Mouse (Mus musculus) lung, embryonic 16.5 days (tissue): ENCODE measurements at regions not wholly inside any gene's neighbourhood (a gene's known extent, or its start where the extent isn't known, plus 50 kb on each side); places are given as distances from the start of the nearest gene placed in this dataset.

ENCODE experiments used
- ATAC-seq: fragments of 200-750 bp; cut with Nextera tagmentation; 2 replicates; pipeline ENCODE4 v1.8.0; 2017; ENCODE audit warnings: low read depth, mild to moderate bottlenecking, moderate library complexity
- H3K27ac ChIP-seq: fragments of 300-500 bp; sonication (generic); 2 replicates; pipeline ENCODE4 v1.5.1; 2014; ENCODE audit warnings: mild to moderate bottlenecking, control low read depth, low read length
- H3K27me3 ChIP-seq: fragments of 300-500 bp; sonication (generic); 2 replicates; pipeline ENCODE4 v1.6.1; 2014; ENCODE audit warnings: low read depth, low read length, mixed read lengths; ENCODE audit not compliant: control insufficient read depth, insufficient read depth
- H3K36me3 ChIP-seq: fragments of 300-500 bp; sonication (generic); 2 replicates; pipeline ENCODE4 v1.6.1; 2014; ENCODE audit warnings: low read length; ENCODE audit not compliant: control insufficient read depth, insufficient read depth
- H3K4me1 ChIP-seq: fragments of 300-500 bp; sonication (generic); replicated peaks from 2 replicates; pipeline ENCODE4 v1.6.1; 2014; ENCODE audit warnings: low read length, mixed read lengths; ENCODE audit not compliant: control insufficient read depth, insufficient read depth
- H3K4me2 ChIP-seq: fragments of 300-500 bp; sonication (generic); 2 replicates; pipeline ENCODE4 v1.6.1; 2014; ENCODE audit warnings: low read depth, low read length, control low read depth
- H3K4me3 ChIP-seq: fragments of 300-500 bp; sonication (generic); 2 replicates; pipeline ENCODE4 v1.5.1; 2014; ENCODE audit warnings: mild to moderate bottlenecking, low read length, control low read depth
- H3K9ac ChIP-seq: fragments of 300-500 bp; sonication (generic); 2 replicates; pipeline ENCODE4 v1.6.1; 2014; ENCODE audit warnings: low read length, control low read depth
- H3K9me3 ChIP-seq: fragments of 300-500 bp; sonication (generic); 2 replicates; pipeline ENCODE4 v1.6.1; 2016; ENCODE audit warnings: low read length; ENCODE audit not compliant: control insufficient read depth
- WGBS: fragments of 180-500 bp; shearing (Covaris S2); extraction: QIAGEN DNeasy Blood & Tissue Kit; methylation state at CpG from one replicate; pipeline ENCODE4 v1.1.7; 2014; 5-methylcytosine and 5-hydroxymethylcytosine counted together

- WGBS: 62% methylated on average over 5 of the region's 5 CpGs
- peak; percentile 67; the same call in 1 of the 2 replicates for ATAC-seq
- no peaks in the 10 kb centered on the region for H3K9me3 ChIP-seq
Observed at GRCm38 (mm10) chr17:4417686-4418085, 576.4 kb upstream of the Arid1b start.

GRCm38 (mm10) chr17:4424451-4425168, 569.5 kb upstream of the Arid1b start:
- WGBS: 41% methylated on average over 6 of the region's 6 CpGs
- H3K36me3 ChIP-seq: no peaks in the 10 kb centered on the region
- no peak for ATAC-seq

More at GRCm38 (mm10) chr17:4417686-4418085, 576.4 kb upstream of the Arid1b start:
- Histone ChIP-seq H3K4me1 (0 out of 2 replicates have a peak, but pooled peaks cover 2% of the 10 kb centered on the region), H3K27me3 (no peaks in the 10 kb centered on the region), H3K9ac (no peak overlapping the region), H3K27ac (peak overlapping the region; percentile 55; the same call in 1 of the 2 replicates), H3K36me3 (no peaks in the 10 kb centered on the region), H3K4me3 (no peak overlapping the region), H3K4me2 (no peak overlapping the region)

GRCm38 (mm10) chr17:4425342-4425741, 568.8 kb upstream of the Arid1b start:
- H3K27ac ChIP-seq: no peak overlapping the region

More at GRCm38 (mm10) chr17:4424451-4425168, 569.5 kb upstream of the Arid1b start:
- Histone ChIP-seq H3K4me2 (no peak overlapping the region), H3K27ac (no peak overlapping the region), H3K27me3 (no peaks in the 10 kb centered on the region), H3K9ac (no peak overlapping the region), H3K4me3 (no peak overlapping the region), H3K9me3 (no peaks in the 10 kb centered on the region), H3K4me1 (no peaks in the 10 kb centered on the region)

GRCm38 (mm10) chr17:4429036-4429435, 565.1 kb upstream of the Arid1b start:
- Histone ChIP-seq H3K4me1 (no peaks in the 10 kb centered on the region), H3K4me3 (no peak overlapping the region), H3K9ac (no peak overlapping the region), H3K4me2 (no peak overlapping the region), H3K27ac (no peak overlapping the region), H3K36me3 (no peaks in the 10 kb centered on the region), H3K27me3 (no peaks in the 10 kb centered on the region), H3K9me3 (no peaks in the 10 kb centered on the region)
- ATAC-seq: no peak
- WGBS: 58% methylated on average over 2 of the region's 2 CpGs

More at GRCm38 (mm10) chr17:4425342-4425741, 568.8 kb upstream of the Arid1b start:
- ATAC-seq: peak; percentile 51; the same call in 1 of the 2 replicates
- Histone ChIP-seq H3K9ac (no peak overlapping the region), H3K9me3 (no peaks in the 10 kb centered on the region), H3K4me1 (no peaks in the 10 kb centered on the region), H3K4me3 (no peak overlapping the region), H3K4me2 (no peak overlapping the region), H3K36me3 (no peaks in the 10 kb centered on the region), H3K27me3 (no peaks in the 10 kb centered on the region)
- WGBS: 36% methylated on average over 2 of the region's 2 CpGs

- H3K4me3 ChIP-seq: no peak overlapping the region
- H3K27me3 ChIP-seq: no peaks in the 10 kb centered on the region
- 93% methylated on average over 1 of the region's 1 CpGs for WGBS
- H3K36me3 ChIP-seq: no peaks in the 10 kb centered on the region
- no peak overlapping the region for H3K4me2 ChIP-seq
- ATAC-seq: no peak
- no peaks in the 10 kb centered on the region for H3K9me3 ChIP-seq
- H3K27ac ChIP-seq: no peak overlapping the region
- H3K9ac ChIP-seq: no peak overlapping the region
- H3K4me1 ChIP-seq: no peaks in the 10 kb centered on the region
Observed at GRCm38 (mm10) chr17:4445606-4446005, 548.5 kb upstream of the Arid1b start.

- 79% methylated on average over 1 of the region's 1 CpGs for WGBS
- no peaks in the 10 kb centered on the region for H3K4me1 ChIP-seq
- H3K9ac ChIP-seq: no peak overlapping the region
- no peaks in the 10 kb centered on the region for H3K9me3 ChIP-seq
- H3K36me3 ChIP-seq: no peaks in the 10 kb centered on the region
- ATAC-seq: no peak
- H3K27ac ChIP-seq: no peak overlapping the region
- no peak overlapping the region for H3K4me2 ChIP-seq
- no peaks in the 10 kb centered on the region for H3K27me3 ChIP-seq
- H3K4me3 ChIP-seq: no peak overlapping the region
Observed at GRCm38 (mm10) chr17:4457491-4457890, 536.6 kb upstream of the Arid1b start.

GRCm38 (mm10) chr17:4461541-4461940, 532.6 kb upstream of the Arid1b start:
- Histone ChIP-seq H3K4me1 (no peaks in the 10 kb centered on the region; the same call in 1 of the 2 replicates), H3K9me3 (no peaks in the 10 kb centered on the region), H3K9ac (no peak overlapping the region), H3K4me3 (no peak overlapping the region), H3K27me3 (no peaks in the 10 kb centered on the region), H3K36me3 (no peaks in the 10 kb centered on the region), H3K27ac (no peak overlapping the region), H3K4me2 (no peak overlapping the region)
- 64% methylated on average over 2 of the region's 2 CpGs for WGBS
- no peak for ATAC-seq

GRCm38 (mm10) chr17:4464286-4464880, 529.7 kb upstream of the Arid1b start:
- no peak overlapping the region for H3K4me3 ChIP-seq
- no peaks in the 10 kb centered on the region for H3K27me3 ChIP-seq
- 40% methylated on average over 2 of the region's 2 CpGs for WGBS
- no peak overlapping the region for H3K4me2 ChIP-seq
- no peaks in the 10 kb centered on the region; the same call in 1 of the 2 replicates for H3K4me1 ChIP-seq
- ATAC-seq: peak; percentile 77
- H3K36me3 ChIP-seq: no peaks in the 10 kb centered on the region
- H3K9ac ChIP-seq: no peak overlapping the region
- no peaks in the 10 kb centered on the region for H3K9me3 ChIP-seq
- 0 out of 2 replicates have a peak overlapping the region, but pooled peaks have one; percentile 13 for H3K27ac ChIP-seq

GRCm38 (mm10) chr17:4465741-4466140, 528.4 kb upstream of the Arid1b start:
- H3K27me3 ChIP-seq: no peaks in the 10 kb centered on the region
- no peak overlapping the region for H3K9ac ChIP-seq
- WGBS: 79% methylated on average over 6 of the region's 6 CpGs
- ATAC-seq: no peak
- H3K4me3 ChIP-seq: no peak overlapping the region
- no peak overlapping the region for H3K4me2 ChIP-seq
- no peak overlapping the region for H3K27ac ChIP-seq
- H3K9me3 ChIP-seq: no peaks in the 10 kb centered on the region
- no peaks in the 10 kb centered on the region for H3K36me3 ChIP-seq
- H3K4me1 ChIP-seq: no peaks in the 10 kb centered on the region; the same call in 1 of the 2 replicates
